Mouse (Mus musculus) liver, adult 2 months (tissue): ENCODE data around the gene Mok. TPM values are rescaled to one million over a fixed set of nuclear protein-coding genes. Genes with fewer than 3 reads are reported as not detected.

Experiments
- DNase-seq: peaks from one replicate; pipeline ENCODE4 v3.0.0-alpha.2; 2011; ENCODE audit warnings: low read depth, low spot score; ENCODE audit errors: extremely low read depth
- H3K27ac ChIP-seq: fragments of 200-500 bp; replicated peaks from 2 replicates; pipeline ENCODE4 v1.5.1; 2012; ENCODE audit warnings: low read depth, mild to moderate bottlenecking, control low read depth, inconsistent platforms, low read length; ENCODE audit not compliant: insufficient read depth
- H3K27me3 ChIP-seq: fragments of 200-500 bp; 2 replicates; pipeline ENCODE4 v1.6.1; 2012; ENCODE audit warnings: mild to moderate bottlenecking, moderate library complexity, low read length, inconsistent platforms; ENCODE audit not compliant: control insufficient read depth, insufficient read depth
- H3K36me3 ChIP-seq: fragments of 200-500 bp; 2 replicates; pipeline ENCODE4 v1.6.1; 2012; ENCODE audit warnings: low read length, inconsistent platforms; ENCODE audit not compliant: control insufficient read depth, insufficient read depth
- H3K4me1 ChIP-seq: fragments of 200-500 bp; 2 replicates; pipeline ENCODE4 v1.6.1; 2011; ENCODE audit warnings: low read length; ENCODE audit not compliant: control insufficient read depth, insufficient read depth
- H3K4me3 ChIP-seq: fragments of 200-500 bp; 2 replicates; pipeline ENCODE4 v1.5.1; 2011; ENCODE audit warnings: low read depth, mild to moderate bottlenecking, control low read depth, low read length, moderate library complexity; ENCODE audit not compliant: insufficient read depth
- H3K79me2 ChIP-seq: fragments of 200-500 bp; 2 replicates; pipeline ENCODE4 v1.6.1; 2012; ENCODE audit warnings: inconsistent platforms, mild to moderate bottlenecking, low read length, moderate library complexity; ENCODE audit not compliant: control insufficient read depth, insufficient read depth
- H3K9ac ChIP-seq: fragments of 200-500 bp; 2 replicates; pipeline ENCODE4 v1.6.1; 2012; ENCODE audit warnings: low read depth, mild to moderate bottlenecking, control low read depth, inconsistent platforms, low read length
- CTCF ChIP-seq: fragments of 200-500 bp; IDR thresholded peaks from 2 replicates; pipeline ENCODE4 v1.5.1; 2011; ENCODE audit warnings: low read depth, low read length, control low read depth
- POLR2A ChIP-seq: fragments of 200-500 bp; IDR thresholded peaks from 2 replicates; pipeline ENCODE4 v1.6.1; 2011; ENCODE audit warnings: low read length, control low read depth; ENCODE audit not compliant: insufficient read depth; ENCODE audit errors: extremely low read depth
- WGBS: fragments of 180-500 bp; shearing (Covaris S2); methylation state at CpG from one replicate; pipeline ENCODE4 v1.1.7; 2018; 5-methylcytosine and 5-hydroxymethylcytosine counted together
- polyA plus RNA-seq: library from polyadenylated mRNA; depleted of rRNA; stranded (reverse); fragments of >200 nt; gene quantifications from 2 replicates; pipeline ENCODE4 v1.2.3, GENCODE M21; 2012
- total RNA-seq: library from RNA; depleted of rRNA; stranded (reverse); fragments of >200 nt; gene quantifications from 2 replicates; pipeline ENCODE4 v1.2.3, GENCODE M21; 2014

Gene Mok
- total and polyA plus RNA-seq, 2 experiments, result 0.18 TPM; not detected in 1

DNA sequence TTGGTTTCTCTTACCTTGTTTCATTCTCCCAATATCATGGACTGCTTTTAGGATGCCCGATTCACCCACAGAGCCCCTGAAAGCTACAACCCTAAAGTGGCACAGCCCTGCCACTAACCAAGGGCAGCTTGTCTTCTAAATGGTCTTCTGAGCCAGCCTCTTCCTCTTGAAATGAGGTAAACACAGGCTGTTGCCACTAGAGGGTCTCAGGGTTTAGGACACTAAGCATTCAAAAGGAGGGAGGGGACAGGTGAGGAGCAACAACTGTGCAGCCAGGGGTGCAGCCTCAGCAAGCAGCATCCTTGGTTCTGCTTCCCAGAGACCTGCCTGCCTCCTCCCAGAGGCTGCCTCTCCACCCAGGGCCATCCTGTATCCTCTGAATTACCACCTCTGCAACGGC is 19.0 kb downstream of the Mok start:
- H3K27me3 ChIP-seq, result no peaks in the 10 kb centered on the region
- DNase-seq, result no peak
- no peaks in the 10 kb centered on the region for H3K36me3 ChIP-seq
- 83% methylated on average over 2 of the region's 2 CpGs for WGBS
- no peak overlapping the region for H3K27ac ChIP-seq
- no peaks in the 10 kb centered on the region for H3K79me2 ChIP-seq
- H3K9ac ChIP-seq, result no peak overlapping the region
- H3K4me1 ChIP-seq, result no peaks in the 10 kb centered on the region
- no peak overlapping the region for H3K4me3 ChIP-seq
- TF ChIP-seq CTCF (no peak), POLR2A (no peak)

DNA sequence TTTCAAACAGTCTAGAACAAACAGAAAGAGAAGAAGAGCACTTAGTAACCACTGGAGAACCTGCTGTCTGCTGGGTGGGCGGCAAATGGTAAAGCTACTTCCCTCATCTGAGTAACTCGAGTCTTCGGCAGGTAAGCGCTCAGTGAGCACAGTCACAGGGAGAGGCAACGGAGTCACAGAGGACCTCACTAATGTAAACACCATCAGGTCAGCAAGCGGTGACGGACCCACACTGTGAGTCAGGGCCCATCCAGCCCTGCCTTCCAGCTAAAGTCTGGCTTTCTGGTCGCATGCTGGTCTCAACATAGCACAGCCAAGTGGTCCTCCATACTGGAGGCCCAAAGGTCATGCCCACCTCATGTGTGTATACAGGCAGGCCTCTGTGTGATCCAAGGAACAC is 21.4 kb downstream of the Mok start:
- Histone ChIP-seq H3K27ac (no peak overlapping the region), H3K4me3 (no peak overlapping the region), H3K79me2 (no peaks in the 10 kb centered on the region), H3K27me3 (no peaks in the 10 kb centered on the region), H3K4me1 (no peaks in the 10 kb centered on the region), H3K36me3 (no peaks in the 10 kb centered on the region), H3K9ac (no peak overlapping the region)
- DNase-seq, result no peak
- TF ChIP-seq CTCF (no peak), POLR2A (no peak)
- 86% methylated on average over 8 of the region's 8 CpGs for WGBS

DNA sequence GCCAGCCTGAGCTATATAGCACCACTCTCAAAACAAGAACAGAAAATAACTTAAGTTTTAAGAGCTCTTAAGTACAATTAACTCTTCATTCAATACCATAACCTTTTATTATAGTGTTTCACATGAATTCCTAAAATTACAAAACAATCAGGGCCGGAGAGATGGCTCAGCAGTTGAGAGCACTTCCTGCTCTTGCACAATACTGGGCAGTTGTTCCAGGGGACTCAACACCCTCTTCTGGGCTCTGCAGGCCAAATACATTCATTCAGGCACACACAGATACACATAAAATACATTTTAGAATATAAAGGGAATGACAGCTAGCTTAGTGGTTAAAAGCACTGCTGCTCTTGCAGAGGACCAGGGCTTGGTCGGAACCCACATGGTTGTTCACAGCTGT is 23.9 kb downstream of the Mok start:
- Histone ChIP-seq H3K4me1 (no peaks in the 10 kb centered on the region), H3K4me3 (no peak overlapping the region), H3K9ac (no peak overlapping the region), H3K27me3 (no peaks in the 10 kb centered on the region), H3K36me3 (no peaks in the 10 kb centered on the region), H3K79me2 (no peaks in the 10 kb centered on the region), H3K27ac (no peak overlapping the region)
- 53% methylated on average over 2 of the region's 2 CpGs for WGBS
- TF ChIP-seq CTCF (no peak), POLR2A (no peak)
- no peak for DNase-seq

DNA sequence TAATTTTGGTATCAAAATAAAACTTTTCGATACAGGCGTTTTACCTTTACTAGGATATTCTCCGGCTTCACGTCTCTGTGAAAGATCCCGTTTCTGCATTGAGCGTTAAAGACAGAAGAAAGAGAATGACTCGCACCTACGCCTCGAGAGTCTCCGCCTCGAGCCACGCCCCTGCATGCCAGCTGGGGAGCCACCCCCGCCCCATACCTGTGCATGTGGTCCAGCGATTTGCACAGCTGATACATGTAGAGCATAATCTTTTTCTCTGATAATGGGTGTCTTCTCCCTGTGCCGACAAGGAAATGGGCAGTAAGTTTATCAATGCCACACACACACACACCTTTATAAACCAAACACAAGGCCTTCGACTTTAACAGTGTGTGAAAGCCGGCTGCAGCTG is 25.8 kb downstream of the Mok start:
- Histone ChIP-seq H3K4me1 (no peaks in the 10 kb centered on the region), H3K9ac (no peak overlapping the region), H3K27me3 (no peaks in the 10 kb centered on the region), H3K36me3 (no peaks in the 10 kb centered on the region), H3K4me3 (no peak overlapping the region), H3K79me2 (no peaks in the 10 kb centered on the region), H3K27ac (no peak overlapping the region)
- WGBS, result 70% methylated on average over 17 of the region's 17 CpGs
- TF ChIP-seq CTCF (no peak), POLR2A (no peak)
- no peak for DNase-seq

DNA sequence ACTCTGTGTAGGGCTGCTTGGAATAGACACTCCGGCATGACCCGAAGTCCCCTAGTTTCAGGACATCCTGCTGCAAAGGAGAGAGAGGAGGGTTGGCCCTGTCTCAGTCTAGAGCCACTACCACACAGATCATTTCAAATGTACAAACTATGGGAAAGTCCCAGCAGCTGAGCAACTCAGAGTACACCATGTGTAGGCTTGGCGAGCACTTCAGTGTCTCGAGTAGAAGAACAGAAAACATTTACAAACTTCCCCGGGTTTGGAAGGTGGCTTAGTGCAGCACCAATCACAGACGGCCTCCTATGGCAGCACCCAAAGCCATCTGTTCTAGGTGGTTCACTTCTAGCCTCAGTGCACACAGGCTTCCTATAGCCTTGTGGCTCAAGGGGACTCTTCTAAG is 27.1 kb downstream of the Mok start:
- Histone ChIP-seq H3K4me1 (no peaks in the 10 kb centered on the region), H3K9ac (no peak overlapping the region), H3K27me3 (no peaks in the 10 kb centered on the region), H3K27ac (no peak overlapping the region), H3K4me3 (no peak overlapping the region), H3K79me2 (no peaks in the 10 kb centered on the region), H3K36me3 (no peaks in the 10 kb centered on the region)
- no peak for DNase-seq
- 89% methylated on average over 6 of the region's 6 CpGs for WGBS
- TF ChIP-seq CTCF (no peak), POLR2A (no peak)

DNA sequence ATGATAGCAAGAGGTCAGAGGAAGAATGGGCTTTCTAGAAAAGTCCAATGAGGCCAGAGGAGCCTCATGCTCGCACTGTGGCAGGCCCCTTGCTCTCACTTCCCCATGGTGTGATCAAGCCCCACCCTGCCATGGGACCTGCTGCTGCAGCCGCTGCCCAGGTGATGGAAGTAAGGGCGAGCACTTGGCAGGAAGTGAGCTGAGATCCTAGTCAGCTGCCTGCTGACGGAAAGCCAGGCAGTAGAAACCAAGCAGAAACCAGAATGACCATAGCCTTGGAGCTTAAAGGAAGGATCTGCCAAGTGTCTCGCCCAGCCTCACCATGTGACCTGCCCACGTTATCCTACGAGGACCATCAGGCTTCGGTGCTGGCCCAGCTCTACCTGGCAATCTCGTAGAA is 27.6 kb downstream of the Mok start:
- Histone ChIP-seq H3K79me2 (no peaks in the 10 kb centered on the region), H3K27me3 (no peaks in the 10 kb centered on the region), H3K36me3 (no peaks in the 10 kb centered on the region), H3K4me3 (no peak overlapping the region), H3K27ac (no peak overlapping the region), H3K9ac (no peak overlapping the region), H3K4me1 (no peaks in the 10 kb centered on the region)
- 91% methylated on average over 9 of the region's 9 CpGs for WGBS
- TF ChIP-seq POLR2A, result no peak
- TF ChIP-seq CTCF, result no peak
- DNase-seq, result no peak

DNA sequence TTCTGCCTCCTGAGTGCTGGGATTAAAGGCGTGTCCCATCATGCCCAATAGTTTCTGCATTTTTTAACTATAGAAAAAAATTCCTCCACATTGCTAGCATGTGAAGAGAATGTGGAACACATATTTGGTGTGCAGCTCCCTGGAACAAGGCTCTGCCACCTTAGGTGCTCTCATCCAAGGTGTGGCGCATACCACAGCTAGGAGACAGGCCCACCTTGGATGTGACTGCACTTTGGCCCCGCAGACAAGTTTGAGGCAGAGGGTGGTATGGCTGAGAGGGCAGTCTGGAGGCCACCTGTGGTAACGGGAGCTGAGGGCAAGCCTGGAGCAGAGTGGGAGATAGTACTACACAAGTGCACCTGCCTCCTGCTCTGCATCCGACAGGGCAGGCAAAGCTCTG is 31.9 kb downstream of the Mok start:
- Histone ChIP-seq H3K36me3 (no peaks in the 10 kb centered on the region), H3K27ac (no peak overlapping the region), H3K4me1 (no peaks in the 10 kb centered on the region), H3K9ac (no peak overlapping the region), H3K27me3 (no peaks in the 10 kb centered on the region), H3K79me2 (no peaks in the 10 kb centered on the region), H3K4me3 (no peak overlapping the region)
- DNase-seq, result no peak
- no peak for TF ChIP-seq CTCF
- no peak for TF ChIP-seq POLR2A
- WGBS, result 91% methylated on average over 5 of the region's 5 CpGs
